Mouse (Mus musculus) neural tube, embryonic 15.5 days (tissue): Measurements from ENCODE around the gene Olfr524. TPM values are rescaled to one million over a fixed set of nuclear protein-coding genes. Genes with fewer than 3 reads are reported as not detected.

ENCODE experiments used
- polyA plus RNA-seq: library from polyadenylated mRNA; unstranded; fragments of >200 nt; fragmentation: Nextera tagmentation; extraction: Ambion mirVana; gene quantifications from 2 replicates; pipeline ENCODE4 v1.2.1, GENCODE M21; 2015

Gene Olfr524
- polyA plus RNA-seq, 1 experiment from 2014 or later, result not detected

Other genes starting within 250 kb of the Olfr524 start
- gene 6430531B16Rik, start 227.2 kb downstream of the Olfr524 start, polyA plus RNA-seq, result 0.82 and 1.2 TPM in 2 replicates
- gene Adam8, start 213.4 kb downstream of the Olfr524 start, polyA plus RNA-seq, result 2.8 and 3.2 TPM in 2 replicates
- gene Zfp511, start 169.6 kb downstream of the Olfr524 start, polyA plus RNA-seq, result 53.0 and 57.2 TPM in 2 replicates
- gene Tubgcp2, start 169.3 kb downstream of the Olfr524 start, polyA plus RNA-seq, result 51.6 TPM in 2 replicates
- gene Msx3, start 156.9 kb downstream of the Olfr524 start, polyA plus RNA-seq, result 2.8 and 3.3 TPM in 2 replicates
- gene Caly, start 123.4 kb downstream of the Olfr524 start, polyA plus RNA-seq, result 293 and 360 TPM in 2 replicates
- 7.2 TPM in 1 of 2 replicates, not detected in the other for gene Prap1, start 112.6 kb downstream of the Olfr524 start, polyA plus RNA-seq
- gene Fuom, start 103.5 kb downstream of the Olfr524 start, polyA plus RNA-seq, result 48.1 and 51.2 TPM in 2 replicates
- gene Paox, start 90.2 kb downstream of the Olfr524 start, polyA plus RNA-seq, result 10.7 and 14.7 TPM in 2 replicates
- gene Echs1, start 89.5 kb downstream of the Olfr524 start, polyA plus RNA-seq, result 116 and 121 TPM in 2 replicates
- 30.0 and 32.1 TPM in 2 replicates for gene Mtg1, start 68.4 kb downstream of the Olfr524 start, polyA plus RNA-seq
- gene Sprn, start 51.1 kb downstream of the Olfr524 start, polyA plus RNA-seq, result 23.2 and 26.3 TPM in 2 replicates
- gene Olfr522, start 41.2 kb downstream of the Olfr524 start, polyA plus RNA-seq, result not detected in 2 replicates
- gene Olfr523, start 32.7 kb downstream of the Olfr524 start, polyA plus RNA-seq, result not detected in 2 replicates
- gene Cd163l1, start 12.3 kb upstream of the Olfr524 start, polyA plus RNA-seq, result 13.1 TPM in 1 of 2 replicates, not detected in the other
- 0.05 and 0.50 TPM in 2 replicates for gene 5830411N06Rik, start 41.3 kb upstream of the Olfr524 start, polyA plus RNA-seq
- not detected in 2 replicates for gene Olfr525, start 114.9 kb upstream of the Olfr524 start, polyA plus RNA-seq
- not detected in 2 replicates for gene Olfr527, start 128.1 kb upstream of the Olfr524 start, polyA plus RNA-seq
- not detected in 2 replicates for gene Olfr60, start 155.7 kb upstream of the Olfr524 start, polyA plus RNA-seq
- gene Olfr530, start 170.4 kb upstream of the Olfr524 start, polyA plus RNA-seq, result not detected in 2 replicates
- not detected in 2 replicates for gene Olfr531, start 197.0 kb upstream of the Olfr524 start, polyA plus RNA-seq
- not detected in 2 replicates for gene Olfr532, start 215.7 kb upstream of the Olfr524 start, polyA plus RNA-seq